Mouse (Mus musculus) T-helper 2 cell (primary cell): ENCODE data around the gene Fam193a.

Experiments used
- in situ Hi-C: fragments of 300-600 bp; cut with MboI, MseI; formaldehyde crosslinking; loops from one replicate; pipeline ENCODE4 v1.15.1; 2025; ENCODE audit warnings: high pct_unique_total_duplicates

Gene Fam193a

GRCm38 (mm10) chr5:34369341-34370021 lies at the start of gene Fam193a:
Gene Fam193a (plus strand): TSS chr5:34369933.
- in situ Hi-C loops: no loop called here

GRCm38 (mm10) chr5:34321236-34321635 lies 48.5 kb upstream of the Fam193a start:
- in situ Hi-C loops: loop anchor here (25.0 kb wide), 1 partner anchor 1591 kb away; no protein-coding TSS in a partner anchor

GRCm38 (mm10) chr5:34325286-34325685 lies 44.4 kb upstream of the Fam193a start:
- in situ Hi-C loops: no loop called here

- in situ Hi-C loops: no loop called here
Observed at GRCm38 (mm10) chr5:34326249-34326691, 43.5 kb upstream of the Fam193a start.

- in situ Hi-C loops: no loop called here
Observed at GRCm38 (mm10) chr5:34326875-34327576, 42.7 kb upstream of the Fam193a start.

GRCm38 (mm10) chr5:34330136-34330535 lies 39.6 kb upstream of the Fam193a start:
- in situ Hi-C loops: no loop called here

- in situ Hi-C loops: no loop called here
Observed at GRCm38 (mm10) chr5:34334081-34334480, 35.7 kb upstream of the Fam193a start.

- in situ Hi-C loops: no loop called here
Observed at GRCm38 (mm10) chr5:34335539-34336096, 34.1 kb upstream of the Fam193a start.

- in situ Hi-C loops: no loop called here
Observed at GRCm38 (mm10) chr5:34336097-34336774, 33.5 kb upstream of the Fam193a start, which contains the start of gene Rnf4. Gene Rnf4 (plus strand): TSS chr5:34336289.

GRCm38 (mm10) chr5:34336775-34337450 lies 32.8 kb upstream of the Fam193a start:
- in situ Hi-C loops: no loop called here

GRCm38 (mm10) chr5:34340246-34340645 lies 29.5 kb upstream of the Fam193a start:
- in situ Hi-C loops: no loop called here

- in situ Hi-C loops: no loop called here
Observed at GRCm38 (mm10) chr5:34352084-34352631, 17.6 kb upstream of the Fam193a start.

GRCm38 (mm10) chr5:34360261-34360660 lies 9.5 kb upstream of the Fam193a start:
- in situ Hi-C loops: no loop called here

- in situ Hi-C loops: no loop called here
Observed at GRCm38 (mm10) chr5:34363115-34363514, 6.6 kb upstream of the Fam193a start.

- in situ Hi-C loops: no loop called here
Observed at GRCm38 (mm10) chr5:34368551-34369290, 1.0 kb upstream of the Fam193a start.

- in situ Hi-C loops: no loop called here
Observed at GRCm38 (mm10) chr5:34370022-34370823, 490 bp downstream of the Fam193a start.

- in situ Hi-C loops: no loop called here
Observed at GRCm38 (mm10) chr5:34370840-34371239, 1.1 kb downstream of the Fam193a start.

- in situ Hi-C loops: no loop called here
Observed at GRCm38 (mm10) chr5:34372141-34372540, 2.4 kb downstream of the Fam193a start.

- in situ Hi-C loops: no loop called here
Observed at GRCm38 (mm10) chr5:34372541-34372940, 2.8 kb downstream of the Fam193a start.

GRCm38 (mm10) chr5:34378787-34379186 lies 9.1 kb downstream of the Fam193a start:
- in situ Hi-C loops: no loop called here
